Mouse (Mus musculus): ENCODE data around the gene Shisa8. TPM values are rescaled to one million over a fixed set of nuclear protein-coding genes. Genes with fewer than 3 reads are reported as not detected.

Gene Shisa8
- total RNA-seq, 2 experiments from 2014 or later: 1.5 to 2.0 TPM

DNA sequence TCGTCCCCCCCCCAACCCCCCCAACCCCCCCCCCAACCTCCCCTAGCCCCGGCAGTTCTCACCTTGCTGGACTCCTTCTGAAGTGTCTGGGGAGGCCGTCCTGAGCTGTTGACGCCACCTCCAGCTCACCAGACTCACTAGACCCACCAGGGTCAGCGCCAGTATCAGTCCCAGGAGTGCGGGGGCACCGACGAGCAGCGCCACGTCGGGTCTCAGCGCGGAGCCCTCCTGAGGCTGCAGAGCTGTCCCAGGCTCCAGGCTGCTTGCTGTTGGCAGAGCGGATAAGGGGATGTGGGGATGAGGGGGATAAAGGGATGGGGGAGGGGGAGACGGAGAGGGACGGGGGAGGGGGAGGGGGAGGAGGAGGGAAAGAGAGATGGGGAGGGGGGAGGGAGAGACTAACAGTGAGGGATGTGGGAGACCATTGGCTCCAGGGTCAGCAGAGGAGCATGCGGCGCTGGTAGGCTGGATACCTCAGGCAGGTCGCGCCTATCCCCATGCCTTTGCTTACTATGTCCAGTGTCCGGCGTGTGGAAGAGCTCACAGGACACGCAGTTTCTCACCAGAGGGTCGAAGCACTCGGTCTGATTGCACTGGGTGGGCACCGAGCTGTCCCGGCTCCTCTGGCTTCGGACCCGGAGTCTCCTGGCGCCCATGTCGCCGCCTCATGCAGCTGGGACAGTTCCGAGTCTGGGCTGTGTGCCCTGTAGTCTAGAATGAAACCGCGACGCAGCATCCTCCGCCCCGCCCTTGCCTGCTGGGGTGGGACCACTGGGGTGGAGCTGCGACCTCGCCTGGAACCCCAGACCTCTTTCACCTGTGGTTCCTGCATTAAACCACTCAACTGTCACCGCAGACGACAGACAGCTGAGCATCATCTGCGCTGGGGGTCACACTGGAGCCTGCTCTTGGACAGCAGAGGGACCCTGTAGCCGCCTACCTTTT lies 11.3 kb upstream of the Shisa8 start, which contains the start of gene Tnfrsf13c:
TSS of gene Tnfrsf13c (minus strand) at position 713 of the 945 bp plus-strand sequence.
- intact Hi-C loops (cut with DNase I): no loop called here
- DNase-seq: peak; percentile 73

DNA sequence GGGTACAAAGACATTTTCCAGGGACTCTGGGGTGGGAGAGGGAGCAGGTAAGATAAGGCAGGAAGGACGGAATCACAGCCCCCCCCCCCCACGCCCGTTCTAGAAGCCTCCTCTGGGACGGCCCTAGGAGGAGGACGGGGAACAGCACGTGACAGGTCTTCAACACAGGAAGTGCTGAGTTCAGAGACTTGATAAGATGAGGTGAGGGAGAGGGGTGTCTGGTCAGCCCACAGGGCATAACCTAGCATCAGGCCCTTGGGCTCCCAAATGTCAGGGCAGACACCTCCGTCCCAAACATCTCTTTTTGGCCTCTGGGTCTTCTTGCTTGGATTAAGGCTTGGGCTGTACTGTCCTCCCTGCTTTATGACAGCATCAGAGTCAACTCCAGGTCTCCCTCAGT lies 10.6 kb upstream of the Shisa8 start:
- DNase-seq: no peak
- intact Hi-C loops (cut with DNase I): no loop called here

DNA sequence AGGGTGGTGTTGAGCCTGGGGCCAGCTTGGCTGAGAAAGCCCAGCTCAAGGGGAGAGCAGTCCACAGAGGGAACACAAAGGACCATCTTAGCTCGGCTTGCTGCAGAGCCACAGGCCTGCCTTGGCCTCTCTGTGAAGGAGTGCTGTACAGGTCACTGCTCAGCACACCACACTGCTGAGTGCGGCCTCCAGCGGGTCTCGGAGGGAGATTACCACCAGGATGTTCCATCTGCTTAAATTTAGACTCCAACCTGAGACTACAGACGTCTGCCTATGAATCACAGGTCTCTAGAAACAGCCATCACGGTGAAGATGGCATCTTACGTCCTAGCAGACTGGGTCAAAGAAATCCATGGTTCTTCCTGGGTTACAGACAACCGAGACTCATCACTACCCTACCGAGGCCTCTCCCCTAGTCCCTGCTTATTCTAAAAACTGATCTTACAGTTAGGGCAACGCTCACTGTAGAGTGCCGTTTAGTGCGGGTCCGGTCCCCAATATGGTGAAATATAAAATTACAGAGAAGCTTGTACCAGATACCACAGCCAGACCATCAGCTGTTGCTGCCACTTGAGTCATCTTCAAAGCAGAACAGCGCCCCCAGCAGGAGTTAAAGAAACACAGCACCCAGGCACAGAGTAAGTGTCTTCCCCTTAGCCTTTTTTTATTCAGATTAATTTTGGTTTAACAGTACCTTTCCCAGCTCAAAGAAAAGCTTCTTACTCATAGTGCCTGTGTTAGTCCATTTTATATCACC lies 8.7 kb upstream of the Shisa8 start:
- DNase-seq: no peak
- intact Hi-C loops (cut with DNase I): no loop called here

DNA sequence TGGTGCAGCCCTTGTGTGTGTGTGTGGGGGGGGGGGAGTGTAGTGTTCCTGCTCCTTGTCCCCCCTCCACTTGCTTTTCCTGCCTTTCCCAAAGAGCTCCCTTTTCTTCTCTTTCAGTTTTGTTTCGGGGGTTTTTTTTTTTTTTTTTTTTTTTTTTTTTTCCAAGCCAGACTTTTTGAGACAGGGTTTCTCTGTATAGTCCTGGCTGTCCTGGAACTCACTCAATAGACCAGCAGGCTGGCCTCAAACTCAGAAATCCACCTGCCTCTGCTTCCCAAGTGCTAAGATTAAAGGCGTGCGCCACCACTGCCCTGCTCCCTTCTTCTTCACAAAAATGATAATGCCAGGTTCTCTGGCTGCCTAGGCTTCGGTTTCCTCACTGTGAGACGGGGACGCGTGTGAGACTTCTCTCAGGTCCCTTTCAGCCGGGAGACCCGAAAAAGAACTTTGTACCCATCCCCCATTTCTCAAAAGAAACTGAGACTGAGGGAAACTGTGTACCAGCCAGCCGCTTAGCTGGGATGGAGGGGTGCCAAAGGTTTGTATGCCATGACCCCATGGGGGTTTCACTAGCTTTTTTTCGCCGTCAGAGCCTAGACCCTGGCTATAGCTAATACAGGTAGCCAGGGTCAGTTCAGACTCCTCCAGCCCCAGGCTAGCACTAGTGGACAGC lies 7.5 kb upstream of the Shisa8 start:
- no peak for DNase-seq
- intact Hi-C loops (cut with DNase I): no loop called here

DNA sequence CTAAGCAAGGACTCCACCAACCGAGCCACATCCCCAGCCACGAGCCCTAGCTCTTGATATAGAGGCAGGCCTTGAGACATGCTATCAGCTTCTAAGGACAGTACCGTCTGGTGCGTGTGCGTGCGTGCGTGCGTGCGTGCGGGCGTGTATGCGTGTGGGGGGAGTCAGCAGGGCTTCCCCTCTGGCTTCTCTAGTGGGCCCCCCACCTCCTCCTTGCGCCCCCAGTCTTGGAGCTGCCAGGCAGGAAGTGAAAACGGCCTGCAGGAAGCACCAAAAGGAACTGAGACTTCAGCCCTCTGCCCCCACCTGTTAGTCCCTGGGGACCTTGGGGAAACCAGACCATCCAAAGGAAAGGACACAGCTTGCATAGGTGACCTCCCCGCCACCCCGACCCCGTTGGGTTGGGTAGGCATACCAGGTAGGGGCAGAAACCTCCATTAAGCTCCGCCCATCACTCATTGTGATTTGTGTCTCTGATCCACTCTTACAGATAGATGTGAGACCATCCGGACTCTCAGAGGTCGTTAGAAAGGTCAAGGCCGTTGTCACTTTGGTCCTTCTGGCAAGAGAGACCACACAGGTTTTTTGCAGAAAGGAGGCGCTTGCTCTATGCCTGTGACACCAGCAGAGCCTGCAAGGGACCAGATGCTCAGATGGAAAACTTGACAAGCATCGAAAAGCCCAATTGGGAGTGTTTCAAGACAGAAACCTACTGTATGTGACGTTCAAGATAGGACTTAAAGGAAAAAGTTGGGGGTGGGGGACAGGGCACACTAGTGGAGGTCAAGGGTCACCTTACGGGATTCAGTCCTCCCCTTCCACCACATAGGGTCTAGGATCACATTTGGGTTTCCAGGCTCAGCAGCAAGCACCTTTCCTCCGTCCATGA lies 6.4 kb upstream of the Shisa8 start:
- DNase-seq: no peak
- intact Hi-C loops (cut with DNase I): no loop called here

DNA sequence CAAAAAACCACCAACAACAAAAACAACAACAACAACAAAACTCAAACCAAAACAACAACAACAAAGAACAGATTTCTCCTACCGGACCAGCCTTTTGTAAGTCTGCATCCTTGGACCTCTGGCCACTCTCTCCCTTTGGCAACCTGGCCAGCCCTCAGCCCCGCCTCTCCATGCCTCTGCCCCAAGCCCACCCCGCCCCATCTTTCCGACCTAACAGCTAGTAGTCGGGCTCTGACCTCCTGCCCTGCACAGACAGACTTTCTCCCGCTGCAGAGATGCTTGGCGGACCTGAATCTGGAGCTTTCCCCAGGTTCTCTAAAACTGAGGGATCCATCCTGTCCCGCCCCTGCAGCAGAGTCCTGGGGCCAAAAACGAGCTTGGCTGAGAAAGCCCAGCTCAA lies 5.4 kb upstream of the Shisa8 start:
- no peak for DNase-seq
- intact Hi-C loops (cut with DNase I): no loop called here

DNA sequence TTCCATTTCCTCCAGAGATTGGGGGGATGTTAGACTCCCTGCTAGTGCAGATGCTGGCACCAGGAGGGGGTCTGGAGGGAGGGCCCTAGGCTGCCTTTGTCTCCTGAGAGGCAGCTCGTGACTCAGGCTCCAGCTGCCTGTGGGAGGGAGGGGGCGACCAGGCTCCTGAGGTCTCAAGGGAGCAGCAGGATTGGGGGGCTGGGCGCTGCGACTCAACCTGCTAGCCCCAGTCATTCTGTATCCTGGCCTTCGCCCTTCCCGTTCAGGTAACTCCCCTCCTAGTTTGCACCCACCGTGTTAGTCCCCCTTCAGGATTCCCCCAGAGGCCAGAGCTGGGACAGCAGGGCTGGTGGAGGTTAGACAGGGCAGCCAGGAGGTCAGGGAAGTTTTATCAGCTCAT lies 4.4 kb upstream of the Shisa8 start:
- no peak for DNase-seq
- intact Hi-C loops (cut with DNase I): no loop called here

DNA sequence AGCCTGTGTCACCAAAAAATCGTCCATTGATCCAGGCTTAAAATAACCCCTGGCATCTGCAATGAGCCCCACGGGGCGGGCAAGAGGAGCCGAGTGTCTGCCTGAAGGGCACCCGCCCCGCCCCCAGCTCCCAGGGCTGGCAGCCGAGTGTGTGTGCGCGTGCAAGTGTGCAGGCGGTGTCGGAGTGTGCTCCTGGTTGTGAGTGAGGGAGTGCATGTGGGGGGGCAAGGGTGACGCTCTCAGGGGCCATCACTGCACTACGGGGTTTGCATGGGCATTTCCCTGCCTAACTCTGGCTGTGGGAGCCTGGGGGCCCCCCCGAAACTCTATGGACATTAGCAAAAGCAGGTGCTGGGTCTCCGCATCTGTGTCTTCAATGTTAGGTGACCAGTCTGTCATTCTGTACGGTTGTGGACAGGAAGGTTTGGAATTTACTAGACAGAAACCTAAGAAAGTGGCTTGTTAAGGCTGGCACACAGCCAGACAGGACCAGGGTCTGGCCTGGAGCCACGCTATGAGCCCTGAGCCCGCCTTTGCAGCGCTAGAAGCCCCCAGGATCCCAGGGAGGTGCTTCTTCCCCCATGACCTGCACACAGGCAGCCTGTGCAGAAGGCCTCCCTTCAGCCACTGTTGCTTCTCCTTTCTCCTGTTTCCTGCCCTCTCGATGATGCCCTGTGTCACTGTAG lies 3.7 kb upstream of the Shisa8 start:
- intact Hi-C loops (cut with DNase I): no loop called here
- DNase-seq: no peak

DNA sequence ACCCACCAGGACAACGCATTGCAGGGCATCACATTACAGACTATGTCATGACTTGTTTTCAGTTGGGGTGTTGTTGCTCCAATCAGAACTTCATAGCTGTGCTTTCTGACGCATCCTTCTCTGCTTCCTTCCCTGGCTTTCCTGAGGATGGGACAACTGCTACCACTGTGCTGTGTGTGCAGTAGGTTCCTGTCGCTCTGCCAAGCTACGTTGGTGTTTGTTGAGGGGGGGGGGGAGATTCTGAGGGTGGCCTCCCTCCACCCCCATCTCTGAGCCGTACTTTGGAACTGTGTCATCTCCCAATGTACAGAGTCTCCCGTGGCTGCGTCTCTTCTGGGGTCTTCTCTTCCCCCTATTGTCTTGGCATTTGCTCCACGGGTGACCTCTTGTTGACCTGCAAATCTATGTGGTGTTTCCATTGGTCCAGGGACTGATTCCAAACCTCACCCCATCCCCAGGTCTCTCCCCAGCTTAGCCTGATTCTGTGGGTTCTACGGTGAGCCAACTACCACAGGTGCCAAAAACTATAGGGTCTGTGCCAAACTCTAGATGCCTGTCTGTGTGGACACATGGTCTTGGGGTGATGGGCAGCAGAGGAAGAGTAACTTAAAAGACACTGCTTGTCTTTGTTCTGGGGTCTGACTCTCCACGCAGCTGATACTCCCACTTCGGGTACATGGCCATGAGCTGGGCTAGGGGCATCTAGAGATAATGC lies 2.9 kb upstream of the Shisa8 start:
- intact Hi-C loops (cut with DNase I): no loop called here
- no peak for DNase-seq

DNA sequence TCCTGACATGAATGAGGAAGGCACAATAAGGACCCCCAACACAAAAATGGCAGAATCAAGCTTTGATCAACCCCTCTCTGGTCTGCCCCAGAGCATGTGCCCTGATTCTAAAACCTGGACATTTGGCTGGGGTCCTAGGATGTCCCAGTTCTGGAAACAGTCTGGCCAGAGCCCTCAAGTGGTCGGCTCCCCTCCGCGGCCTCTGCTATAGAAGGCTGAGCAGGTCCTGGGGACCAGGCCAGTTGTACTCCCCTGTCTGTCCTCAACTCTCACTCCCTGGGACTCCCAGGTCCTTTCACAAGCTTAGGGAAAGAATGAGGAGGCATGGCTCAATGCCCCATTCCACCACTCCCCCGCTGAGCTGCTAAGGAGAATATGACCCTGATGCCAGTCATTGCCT lies 607 bp upstream of the Shisa8 start:
- intact Hi-C loops (cut with DNase I): no loop called here
- no peak for DNase-seq

DNA sequence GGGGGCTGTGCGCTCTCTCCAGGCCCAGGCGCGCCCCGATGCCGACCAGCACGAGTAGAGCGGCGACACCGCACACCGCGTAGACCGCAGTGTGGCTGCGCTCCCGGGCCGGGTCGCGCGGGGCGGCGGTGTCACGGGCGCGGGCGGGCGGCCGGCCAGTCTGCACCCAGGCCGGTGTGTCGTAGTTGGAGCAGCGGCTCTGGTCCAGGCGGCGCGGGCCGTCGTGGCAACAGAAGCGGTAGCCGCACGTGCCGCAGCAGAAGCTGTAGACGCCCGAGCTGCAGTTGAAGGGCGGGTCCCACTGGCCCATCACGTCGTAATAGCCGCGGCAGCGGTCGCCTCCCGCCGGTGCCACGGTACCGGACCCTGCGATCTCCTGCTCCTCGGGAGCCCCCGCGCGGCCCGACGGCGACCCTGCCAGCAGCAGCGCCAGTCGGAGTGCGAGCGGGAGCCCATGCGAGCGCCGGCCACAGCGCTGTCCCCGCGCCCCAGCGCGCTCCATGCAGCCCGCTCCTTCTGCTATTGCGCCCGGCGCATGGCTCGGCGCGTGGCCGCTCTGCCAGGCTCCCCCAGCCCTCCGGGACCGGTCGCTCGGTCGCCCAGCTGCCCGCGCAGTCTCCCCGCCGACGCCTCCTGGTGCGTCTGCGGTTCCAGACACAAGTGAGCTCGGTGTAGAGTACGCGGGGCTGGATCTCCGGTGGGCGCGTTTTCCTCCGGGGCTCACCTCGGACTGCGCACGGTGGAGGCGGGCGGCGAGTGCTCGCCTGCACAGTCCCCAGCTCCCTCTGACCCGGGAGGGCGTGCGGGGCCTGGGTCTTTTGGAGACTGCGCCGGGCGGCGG lies 484 bp downstream of the Shisa8 start:
- DNase-seq: peak; percentile 55

DNA sequence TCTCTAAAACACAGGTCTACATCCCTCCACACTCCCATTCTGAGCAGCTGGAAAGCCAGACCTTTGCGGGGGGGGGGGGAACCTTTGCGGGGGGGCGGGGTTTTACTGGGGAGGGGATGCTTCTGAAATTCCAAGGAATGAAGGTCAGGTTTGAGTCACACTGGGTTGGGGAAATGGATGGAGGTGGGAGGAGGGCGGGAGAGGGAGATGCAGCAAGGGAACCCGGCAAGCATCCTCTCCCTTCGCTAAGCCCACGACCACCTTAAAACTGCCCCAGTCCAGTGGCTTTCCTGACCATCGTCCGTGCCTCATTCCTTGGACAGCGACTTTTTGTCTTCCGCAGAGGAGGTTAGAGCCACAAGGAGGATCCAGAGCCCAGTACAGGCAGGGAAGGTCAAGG lies 1.3 kb downstream of the Shisa8 start:
- intact Hi-C loops (cut with DNase I): no loop called here
- DNase-seq: no peak

More for the DNA sequence above, 484 bp downstream of the Shisa8 start:
- intact Hi-C loops (cut with DNase I): no loop called here

DNA sequence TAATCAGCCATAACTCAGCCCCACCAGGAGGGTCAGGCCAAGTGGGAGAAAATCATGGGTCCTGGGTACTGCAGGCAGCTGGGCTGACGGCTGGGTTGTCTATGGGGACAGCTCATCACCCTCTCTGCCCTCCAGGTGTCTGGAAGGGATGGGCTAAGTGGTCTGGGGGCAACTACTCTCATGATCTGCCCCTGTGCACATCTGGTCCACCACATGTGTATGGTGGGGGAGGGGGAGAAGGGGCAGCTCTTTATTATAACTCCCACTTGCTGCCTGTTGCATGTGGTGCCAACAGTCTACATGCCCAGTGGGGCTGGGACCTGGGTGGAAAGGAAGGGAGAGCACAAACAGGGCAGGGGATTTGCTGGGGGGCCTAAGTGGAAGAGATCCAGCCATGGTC lies 1.8 kb downstream of the Shisa8 start:
- no peak for DNase-seq
- intact Hi-C loops (cut with DNase I): no loop called here

DNA sequence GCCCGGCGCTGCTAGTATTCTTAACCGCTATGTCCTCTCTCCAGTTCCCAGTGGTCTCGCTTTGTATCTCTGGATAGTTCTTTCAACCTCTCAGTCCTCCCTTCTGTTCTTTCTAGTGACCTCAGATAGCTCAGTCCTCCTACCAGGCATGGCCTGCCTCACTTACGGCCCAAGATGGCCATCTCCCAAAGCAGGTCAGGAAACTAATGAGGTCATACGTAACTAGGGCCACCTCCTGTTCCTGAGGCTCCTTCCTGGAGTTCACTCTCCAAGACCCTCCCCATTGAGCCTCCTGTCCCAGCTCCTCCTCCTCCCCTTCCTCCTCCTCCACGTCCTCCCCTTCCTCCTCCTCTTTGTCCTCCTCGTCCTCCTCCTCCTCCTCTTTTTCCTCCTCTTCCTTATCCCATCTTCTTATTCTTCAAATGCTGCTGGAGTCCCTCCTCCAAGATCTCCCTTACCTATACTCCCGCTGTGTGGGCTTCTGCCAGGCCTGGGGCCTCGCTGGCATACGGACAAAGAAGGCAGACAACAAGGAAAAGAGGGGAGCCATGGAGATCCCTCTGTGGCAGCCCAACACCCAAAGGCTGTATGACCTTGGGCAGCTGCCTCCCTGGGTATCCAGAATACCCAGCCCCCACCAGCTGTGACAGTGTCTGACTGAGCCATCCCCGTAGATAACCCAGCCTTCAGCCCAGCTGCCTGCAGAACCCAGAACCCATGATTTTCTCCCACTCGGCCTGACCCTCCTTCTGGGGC lies 3.1 kb downstream of the Shisa8 start:
- intact Hi-C loops (cut with DNase I): no loop called here
- no peak for DNase-seq

DNA sequence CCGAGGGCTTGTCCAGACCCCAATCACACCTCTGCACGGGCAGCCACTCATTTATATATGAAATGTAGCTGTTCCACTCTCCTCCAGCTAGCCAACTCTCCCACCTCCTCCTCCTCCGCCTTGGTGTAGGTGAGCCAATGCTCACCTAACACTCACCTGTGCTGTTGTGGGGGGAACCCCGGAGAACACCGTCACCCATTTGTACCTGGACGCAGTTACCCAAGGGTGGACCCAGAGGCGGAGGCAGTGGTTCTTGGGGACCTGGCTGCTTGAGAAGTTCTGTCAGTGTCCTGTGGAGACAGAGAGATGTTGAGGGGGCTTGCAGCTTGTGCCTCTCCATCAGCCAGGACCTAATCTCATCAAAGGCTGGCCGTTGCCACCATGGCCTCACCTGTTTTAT lies 4.3 kb downstream of the Shisa8 start:
- intact Hi-C loops (cut with DNase I): no loop called here

DNA sequence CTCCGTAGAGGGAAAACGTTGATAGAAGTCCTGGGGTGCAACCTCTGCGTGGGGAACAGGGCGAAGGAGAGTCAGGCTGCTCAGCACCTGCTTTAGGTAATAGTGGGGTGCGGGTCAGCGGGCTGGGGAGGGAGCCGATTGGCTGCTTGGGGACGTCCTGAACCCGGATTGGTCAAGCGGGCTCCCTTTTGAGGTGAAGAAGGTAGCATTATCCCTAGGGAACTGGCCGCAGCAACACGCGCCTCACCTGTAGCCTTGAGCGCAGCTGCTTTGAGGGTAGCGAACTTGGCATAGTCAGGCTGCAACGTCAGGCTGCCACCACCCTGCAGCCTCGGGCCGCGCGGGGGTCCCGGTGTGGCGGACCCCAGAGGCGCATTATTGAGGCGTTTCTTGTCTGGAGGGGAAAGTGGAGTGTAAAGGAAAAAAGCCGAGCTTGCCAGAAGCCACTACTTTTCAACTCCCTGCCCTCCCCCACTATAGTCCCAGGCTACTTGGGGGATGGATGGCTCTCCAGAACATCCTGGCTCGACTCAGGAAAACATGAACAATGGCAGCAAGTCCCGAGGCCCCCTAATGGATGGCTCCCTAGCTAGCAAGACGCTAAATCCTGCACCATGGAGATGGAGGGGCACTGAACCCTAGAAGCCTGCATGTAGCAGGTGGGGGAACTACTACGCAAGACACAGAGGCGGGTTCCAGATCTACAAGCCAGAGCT lies 5.0 kb downstream of the Shisa8 start:
- no peak for DNase-seq
- intact Hi-C loops (cut with DNase I): no loop called here

More for the DNA sequence above, 4.3 kb downstream of the Shisa8 start:
- DNase-seq: no peak

DNA sequence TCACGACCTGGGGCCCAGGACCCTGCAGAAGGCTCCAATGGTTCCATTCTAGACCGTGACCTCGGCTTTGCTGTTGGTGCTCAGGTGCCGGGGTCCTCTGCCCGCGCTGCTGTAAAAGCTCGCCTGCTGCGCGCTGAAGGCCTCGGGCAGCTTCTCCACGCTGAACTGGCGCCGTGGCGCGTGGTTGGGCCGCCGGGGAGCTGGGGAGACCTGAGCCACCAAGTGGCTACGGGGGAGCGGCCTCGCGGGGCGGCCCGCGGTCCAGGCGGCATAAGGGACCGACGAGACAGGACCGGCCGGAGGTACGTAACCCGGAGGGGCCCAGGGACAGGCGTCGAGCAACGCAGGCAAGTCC lies 5.5 kb downstream of the Shisa8 start:
- intact Hi-C loops (cut with DNase I): no loop called here
- DNase-seq: no peak

All from left cerebral cortex, postnatal 4 days (tissue).